Mouse (Mus musculus): Measurements from ENCODE around the gene Olfr851.

Gene Olfr851

DNA sequence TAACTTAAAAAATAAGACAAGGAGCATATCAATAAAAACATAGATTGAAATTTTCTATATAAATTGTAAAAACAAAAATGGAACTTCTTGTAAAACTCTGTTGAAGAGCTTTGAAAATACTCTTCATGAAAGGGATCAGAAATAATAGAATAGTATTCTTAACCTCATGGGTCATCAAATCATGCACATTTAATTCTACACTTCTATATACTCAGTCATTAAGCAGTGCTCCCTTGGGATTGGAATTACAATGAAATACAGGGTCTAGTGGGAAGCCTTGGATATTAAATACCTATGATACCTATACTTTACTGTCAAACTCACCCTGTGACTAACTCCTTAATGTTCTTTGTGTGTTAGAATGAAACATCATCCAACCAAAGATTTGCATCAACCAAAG lies at the start of gene Olfr851:
Olfr851 (plus strand) TSS at position 301 of the 400 bp plus-strand sequence.
- DNase-seq (ENCODE audit: low read depth, low spot score): no peak

DNA sequence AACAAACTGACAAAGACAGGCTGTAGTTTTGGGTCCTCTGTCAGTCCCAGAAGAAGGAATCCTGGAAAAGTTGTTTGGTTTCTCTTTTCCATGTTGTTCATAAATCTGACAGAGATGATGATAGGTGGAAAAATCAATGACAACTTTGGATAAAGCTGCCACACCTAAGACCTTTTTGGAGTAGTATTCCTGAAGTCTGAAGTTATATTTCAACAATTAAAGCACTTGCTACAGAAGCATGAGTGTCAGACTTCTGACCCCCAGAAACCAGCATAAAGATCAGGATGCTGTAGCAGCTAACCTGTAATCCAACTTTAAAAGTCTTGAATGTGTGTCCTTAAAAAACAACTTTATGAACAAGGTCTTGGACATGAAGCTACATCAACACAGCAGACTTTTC lies 14.9 kb upstream of the Olfr851 start, which contains the start of gene Olfr850:
Olfr850 (minus strand) TSS at position 101 of the 400 bp plus-strand sequence.
- no peak for DNase-seq (ENCODE audit: low read depth, low spot score)

DNA sequence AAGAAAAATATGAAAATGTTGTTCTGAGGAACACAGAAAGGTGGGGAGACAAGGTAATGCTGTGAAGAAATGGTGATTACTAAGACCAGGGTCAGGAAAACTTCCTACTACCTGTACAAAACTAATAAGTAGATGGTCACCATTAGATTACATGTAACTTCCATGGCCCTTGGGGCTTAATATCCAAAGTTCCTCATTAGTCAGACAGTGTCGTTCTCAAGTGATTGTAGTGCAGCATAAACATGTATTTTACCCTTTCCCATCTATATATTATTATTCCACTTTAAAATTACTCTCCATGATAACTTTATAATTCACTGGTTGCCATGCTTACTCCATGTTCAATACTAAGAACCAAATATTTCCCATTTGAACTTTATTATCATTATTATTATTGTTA lies 47.9 kb downstream of the Olfr851 start, which contains the start of gene Olfr853:
Olfr853 (minus strand) TSS at position 101 of the 400 bp plus-strand sequence.
- no peak for DNase-seq (ENCODE audit: low read depth, low spot score)
